Mouse (Mus musculus): Measurements from ENCODE around the gene Myo16.

Myo16 gene

GRCm38 (mm10) chr8:10625262-10625661 lies 471.6 kb downstream of the Myo16 start:
- peak; percentile 69 for DNase-seq (ENCODE audit: low spot score)

- no peak for DNase-seq (ENCODE audit: low spot score)
Measured at GRCm38 (mm10) chr8:10628725-10629124, 475.0 kb downstream of the Myo16 start.

GRCm38 (mm10) chr8:10629862-10630261 lies 476.2 kb downstream of the Myo16 start:
- no peak for DNase-seq (ENCODE audit: low spot score)

- DNase-seq (ENCODE audit: low spot score) = no peak
Measured at GRCm38 (mm10) chr8:10631006-10631405, 477.3 kb downstream of the Myo16 start.

- no peak for DNase-seq (ENCODE audit: low spot score)
Measured at GRCm38 (mm10) chr8:10632603-10633002, 478.9 kb downstream of the Myo16 start.

GRCm38 (mm10) chr8:10633360-10634140 lies 479.8 kb downstream of the Myo16 start:
- DNase-seq (ENCODE audit: low spot score) = no peak

- no peak for DNase-seq (ENCODE audit: low spot score)
Measured at GRCm38 (mm10) chr8:10634421-10634820, 480.7 kb downstream of the Myo16 start.

- DNase-seq (ENCODE audit: low spot score) = no peak
Measured at GRCm38 (mm10) chr8:10638871-10639270, 485.2 kb downstream of the Myo16 start.

- no peak for DNase-seq (ENCODE audit: low spot score)
Measured at GRCm38 (mm10) chr8:10640176-10640810, 486.6 kb downstream of the Myo16 start.

GRCm38 (mm10) chr8:10640859-10641258 lies 487.1 kb downstream of the Myo16 start:
- no peak for DNase-seq (ENCODE audit: low spot score)

- DNase-seq (ENCODE audit: low spot score) = no peak
Measured at GRCm38 (mm10) chr8:10641343-10641742, 487.6 kb downstream of the Myo16 start.

GRCm38 (mm10) chr8:10643244-10643643 lies 489.5 kb downstream of the Myo16 start:
- no peak for DNase-seq (ENCODE audit: low spot score)

- no peak for DNase-seq (ENCODE audit: low spot score)
Measured at GRCm38 (mm10) chr8:10644481-10644880, 490.8 kb downstream of the Myo16 start.

GRCm38 (mm10) chr8:10645740-10646139 lies 492.0 kb downstream of the Myo16 start:
- DNase-seq (ENCODE audit: low spot score) = no peak

GRCm38 (mm10) chr8:10646485-10646884 lies 492.8 kb downstream of the Myo16 start:
- DNase-seq (ENCODE audit: low spot score) = no peak

GRCm38 (mm10) chr8:10651546-10652315 lies 498.0 kb downstream of the Myo16 start:
- DNase-seq (ENCODE audit: low spot score) = no peak

- no peak for DNase-seq (ENCODE audit: low spot score)
Measured at GRCm38 (mm10) chr8:10653282-10653681, 499.6 kb downstream of the Myo16 start.

GRCm38 (mm10) chr8:10654922-10655518 lies 501.3 kb downstream of the Myo16 start:
- no peak for DNase-seq (ENCODE audit: low spot score)

GRCm38 (mm10) chr8:10663770-10664470 lies 510.2 kb downstream of the Myo16 start:
- peak; percentile 85 for DNase-seq (ENCODE audit: low spot score)

GRCm38 (mm10) chr8:10664861-10665543 lies 511.3 kb downstream of the Myo16 start:
- DNase-seq (ENCODE audit: low spot score) = peak; percentile 33

- DNase-seq (ENCODE audit: low spot score) = peak; percentile 27
Measured at GRCm38 (mm10) chr8:10665821-10666283, 512.1 kb downstream of the Myo16 start.
